Mouse (Mus musculus): ENCODE measurements at regions not wholly inside any gene's neighbourhood (a gene's known extent, or its start where the extent isn't known, plus 50 kb on each side); places are given as distances from the start of the nearest gene placed in this dataset.

DNA sequence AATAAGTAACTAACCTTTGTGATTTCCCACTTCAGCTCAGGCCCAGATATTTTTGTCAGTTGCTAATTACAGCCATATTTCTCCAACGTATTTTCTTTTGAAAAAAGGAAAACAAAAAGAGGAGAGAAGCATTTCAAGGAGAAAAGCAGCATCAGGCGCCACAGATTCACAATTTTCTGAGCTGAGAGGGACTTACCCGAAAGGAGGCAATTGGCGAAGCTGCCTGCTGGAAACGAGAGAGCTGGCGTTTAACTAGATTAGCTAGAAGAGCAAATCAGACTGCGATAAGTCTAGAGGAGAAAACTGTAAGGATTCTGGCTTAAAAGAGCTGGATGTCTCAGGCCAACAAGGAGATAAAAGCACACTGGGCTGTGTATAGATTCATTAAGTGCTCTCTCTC, 937.7 kb upstream of the Zeb2 start:
- no peak for TF ChIP-seq CTCF (IDR thresholded peaks at IDR 0.05; ENCODE audit: control insufficient read depth, insufficient read depth, low read length)
- TF ChIP-seq POLR2A (IDR thresholded peaks at IDR 0.05; ENCODE audit: borderline replicate concordance, control insufficient read depth, low read depth, low read length): no peak
